Mouse (Mus musculus): ENCODE results near the gene Decr2. TPM values are rescaled to one million over a fixed set of nuclear protein-coding genes. Genes with fewer than 3 reads are reported as not detected.

Decr2 gene
- polyA plus RNA-seq (2015; fragmentation: Nextera tagmentation; extraction: Ambion mirVana) = 49.6 and 51.5 TPM in 2 replicates

- peak within 1 kb of the TSS; percentile 96 for H3K27ac ChIP-seq (ENCODE audit: low read length)
- ATAC-seq = peak; percentile 97
- peaks cover 7% of the 10 kb centered on the region for H3K4me1 ChIP-seq (ENCODE audit: control insufficient read depth, insufficient read depth, low read length)
- H3K9me3 ChIP-seq (ENCODE audit: control insufficient read depth, low read length) = no peaks in the 10 kb centered on the region
- WGBS = 2% methylated on average over 32 of the region's 32 CpGs
- no peaks in the 10 kb centered on the region for H3K27me3 ChIP-seq (replicated peaks; ENCODE audit: control insufficient read depth, insufficient read depth, low read length)
- H3K36me3 ChIP-seq (ENCODE audit: control insufficient read depth, insufficient read depth, low read length) = peaks cover 3% of the 10 kb centered on the region; the same call in 1 of the 2 replicates
- peak within 1 kb of the TSS; percentile 65 for H3K4me3 ChIP-seq (ENCODE audit: low read length)
- peak within 1 kb of the TSS; percentile 74 for H3K4me2 ChIP-seq (ENCODE audit: low read depth, low read length)
- H3K9ac ChIP-seq (ENCODE audit: low read depth, low read length) = peak within 1 kb of the TSS; percentile 79
Observed at GRCm38 (mm10) chr17:26089905-26090632, at the start of gene Decr2. Gene Decr2, minus strand, starts transcription at chr17:26090337.

GRCm38 (mm10) chr17:26138901-26139381 lies 48.8 kb upstream of the Decr2 start:
- H3K27ac ChIP-seq (ENCODE audit: low read length) = peak overlapping the region; percentile 94
- H3K9ac ChIP-seq (ENCODE audit: low read depth, low read length) = peak overlapping the region; percentile 97
- H3K4me1 ChIP-seq (ENCODE audit: control insufficient read depth, insufficient read depth, low read length) = peaks cover 17% of the 10 kb centered on the region
- no peaks in the 10 kb centered on the region for H3K9me3 ChIP-seq (ENCODE audit: control insufficient read depth, low read length)
- peak overlapping the region; percentile 88 for H3K4me3 ChIP-seq (ENCODE audit: low read length)
- H3K4me2 ChIP-seq (ENCODE audit: low read depth, low read length) = peak overlapping the region; percentile 65
- peaks cover 7% of the 10 kb centered on the region; the same call in 1 of the 2 replicates for H3K36me3 ChIP-seq (ENCODE audit: control insufficient read depth, insufficient read depth, low read length)
- ATAC-seq = peak; percentile 82
- H3K27me3 ChIP-seq (replicated peaks; ENCODE audit: control insufficient read depth, insufficient read depth, low read length) = no peaks in the 10 kb centered on the region
- WGBS = 0% methylated on average over 41 of the region's 58 CpGs

- peak within 1 kb of the TSS; percentile 65 for H3K4me2 ChIP-seq (ENCODE audit: low read depth, low read length)
- peak within 1 kb of the TSS; percentile 94 for H3K27ac ChIP-seq (ENCODE audit: low read length)
- 1% methylated on average over 42 of the region's 42 CpGs for WGBS
- peak within 1 kb of the TSS; percentile 88 for H3K4me3 ChIP-seq (ENCODE audit: low read length)
- H3K27me3 ChIP-seq (replicated peaks; ENCODE audit: control insufficient read depth, insufficient read depth, low read length) = no peaks in the 10 kb centered on the region
- peaks cover 17% of the 10 kb centered on the region for H3K4me1 ChIP-seq (ENCODE audit: control insufficient read depth, insufficient read depth, low read length)
- peaks cover 7% of the 10 kb centered on the region; the same call in 1 of the 2 replicates for H3K36me3 ChIP-seq (ENCODE audit: control insufficient read depth, insufficient read depth, low read length)
- peak; percentile 98 for ATAC-seq
- peak within 1 kb of the TSS; percentile 97 for H3K9ac ChIP-seq (ENCODE audit: low read depth, low read length)
- no peaks in the 10 kb centered on the region for H3K9me3 ChIP-seq (ENCODE audit: control insufficient read depth, low read length)
Observed at GRCm38 (mm10) chr17:26138239-26138836, 48.2 kb upstream of the Decr2 start, which contains the start of gene Axin1. Gene Axin1, plus strand, starts transcription at chr17:26138688.

DNA sequence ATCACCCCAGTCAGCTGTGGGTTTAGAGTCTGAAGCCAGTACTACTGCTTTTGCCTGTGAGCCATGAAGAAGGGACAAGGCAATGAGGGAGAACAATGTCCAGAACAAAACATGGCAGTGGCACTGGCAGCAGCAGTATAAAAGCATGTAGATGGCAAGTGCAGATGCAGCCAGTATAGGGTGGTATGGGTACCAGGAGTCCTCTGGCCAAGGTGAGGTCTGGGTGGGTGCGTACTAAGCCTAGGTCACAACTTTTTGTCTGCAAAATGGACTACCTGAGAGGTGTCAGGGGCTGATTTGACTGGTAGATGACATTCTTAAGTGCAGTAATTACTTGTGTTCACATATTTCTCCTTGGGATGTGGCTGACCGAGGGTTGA lies 47.6 kb upstream of the Decr2 start:
- WGBS = 76% methylated on average over 2 of the region's 2 CpGs

GRCm38 (mm10) chr17:26137106-26137750 lies 47.1 kb upstream of the Decr2 start:
- no peak overlapping the region for H3K4me2 ChIP-seq (ENCODE audit: low read depth, low read length)
- no peak for ATAC-seq
- no peaks in the 10 kb centered on the region for H3K36me3 ChIP-seq (ENCODE audit: control insufficient read depth, insufficient read depth, low read length)
- peaks cover 17% of the 10 kb centered on the region for H3K4me1 ChIP-seq (ENCODE audit: control insufficient read depth, insufficient read depth, low read length)
- no peak overlapping the region for H3K9ac ChIP-seq (ENCODE audit: low read depth, low read length)
- H3K9me3 ChIP-seq (ENCODE audit: control insufficient read depth, low read length) = no peaks in the 10 kb centered on the region
- 85% methylated on average over 11 of the region's 11 CpGs for WGBS
- no peak overlapping the region for H3K4me3 ChIP-seq (ENCODE audit: low read length)
- H3K27me3 ChIP-seq (replicated peaks; ENCODE audit: control insufficient read depth, insufficient read depth, low read length) = no peaks in the 10 kb centered on the region
- no peak overlapping the region for H3K27ac ChIP-seq (ENCODE audit: low read length)

More for the DNA sequence above, 47.6 kb upstream of the Decr2 start:
- peak overlapping the region; percentile 88 for H3K4me3 ChIP-seq (ENCODE audit: low read length)
- H3K27me3 ChIP-seq (replicated peaks; ENCODE audit: control insufficient read depth, insufficient read depth, low read length) = no peaks in the 10 kb centered on the region
- no peak for ATAC-seq
- H3K9ac ChIP-seq (ENCODE audit: low read depth, low read length) = peak overlapping the region; percentile 61; the same call in 1 of the 2 replicates
- H3K36me3 ChIP-seq (ENCODE audit: control insufficient read depth, insufficient read depth, low read length) = peaks cover 3% of the 10 kb centered on the region; the same call in 1 of the 2 replicates
- no peaks in the 10 kb centered on the region for H3K9me3 ChIP-seq (ENCODE audit: control insufficient read depth, low read length)
- peak overlapping the region; percentile 65 for H3K4me2 ChIP-seq (ENCODE audit: low read depth, low read length)
- H3K4me1 ChIP-seq (ENCODE audit: control insufficient read depth, insufficient read depth, low read length) = peaks cover 17% of the 10 kb centered on the region
- peak overlapping the region; percentile 58 for H3K27ac ChIP-seq (ENCODE audit: low read length)

DNA sequence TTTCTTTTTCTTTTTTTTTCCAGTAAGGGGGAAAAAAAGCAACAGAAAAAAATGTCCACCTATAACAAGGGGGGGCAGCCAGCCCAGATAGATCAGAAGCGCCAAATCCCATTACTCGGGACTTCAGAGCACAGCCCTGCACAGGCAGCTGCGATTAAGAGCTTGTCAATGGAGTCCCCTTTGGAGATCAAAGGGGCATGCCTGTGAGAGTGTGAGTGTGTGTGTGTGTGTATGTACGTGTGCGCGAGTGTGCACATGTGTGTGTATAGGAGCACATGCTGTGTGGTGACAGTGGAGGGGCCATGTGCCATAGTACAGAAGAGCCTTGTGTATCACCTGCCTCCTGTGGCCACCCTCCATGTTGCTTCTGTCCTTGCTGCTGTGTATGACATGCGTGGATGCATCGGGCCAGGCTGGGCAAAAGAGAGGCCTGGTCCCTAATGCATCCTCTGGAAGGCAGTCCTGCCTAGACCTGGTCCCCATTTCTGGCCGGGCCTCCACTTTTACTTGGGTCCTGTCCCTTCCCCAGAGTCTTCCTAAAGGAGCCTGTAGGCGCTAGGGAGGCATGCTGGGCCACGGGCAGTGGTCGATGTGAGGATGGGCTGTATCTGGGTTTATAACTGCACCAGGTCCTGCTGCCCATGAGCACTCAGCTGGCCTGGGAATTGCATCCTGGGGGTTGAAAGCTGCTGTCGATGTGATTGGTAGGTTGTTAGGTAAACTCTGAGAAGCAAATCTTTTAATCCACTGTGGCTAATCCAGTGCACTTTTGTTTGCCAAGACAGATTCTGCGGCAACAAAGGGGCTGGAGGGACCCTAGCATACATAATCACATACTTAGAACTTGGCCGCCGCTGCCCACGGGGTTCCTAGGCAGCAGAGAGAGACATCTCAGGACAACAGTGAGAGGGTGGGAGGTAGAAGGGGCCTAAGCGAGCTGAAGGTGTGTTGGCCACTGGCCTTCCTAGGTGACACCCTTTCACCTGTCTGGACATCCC lies 42.0 kb upstream of the Decr2 start:
- no peaks in the 10 kb centered on the region for H3K9me3 ChIP-seq (ENCODE audit: control insufficient read depth, low read length)
- H3K4me2 ChIP-seq (ENCODE audit: low read depth, low read length) = no peak overlapping the region
- 85% methylated on average over 18 of the region's 18 CpGs for whole genome bisulfite sequencing
- H3K4me3 ChIP-seq (ENCODE audit: low read length) = no peak overlapping the region
- H3K36me3 ChIP-seq (ENCODE audit: control insufficient read depth, insufficient read depth, low read length) = no peaks in the 10 kb centered on the region
- no peak overlapping the region for H3K27ac ChIP-seq (ENCODE audit: low read length)
- no peaks in the 10 kb centered on the region for H3K4me1 ChIP-seq (ENCODE audit: control insufficient read depth, insufficient read depth, low read length)
- no peak overlapping the region for H3K9ac ChIP-seq (ENCODE audit: low read depth, low read length)
- H3K27me3 ChIP-seq (replicated peaks; ENCODE audit: control insufficient read depth, insufficient read depth, low read length) = no peaks in the 10 kb centered on the region
- ATAC-seq = no peak

GRCm38 (mm10) chr17:26131062-26131732 lies 41.1 kb upstream of the Decr2 start:
- no peak overlapping the region for H3K4me2 ChIP-seq (ENCODE audit: low read depth, low read length)
- peaks cover 7% of the 10 kb centered on the region for H3K36me3 ChIP-seq (ENCODE audit: control insufficient read depth, insufficient read depth, low read length)

DNA sequence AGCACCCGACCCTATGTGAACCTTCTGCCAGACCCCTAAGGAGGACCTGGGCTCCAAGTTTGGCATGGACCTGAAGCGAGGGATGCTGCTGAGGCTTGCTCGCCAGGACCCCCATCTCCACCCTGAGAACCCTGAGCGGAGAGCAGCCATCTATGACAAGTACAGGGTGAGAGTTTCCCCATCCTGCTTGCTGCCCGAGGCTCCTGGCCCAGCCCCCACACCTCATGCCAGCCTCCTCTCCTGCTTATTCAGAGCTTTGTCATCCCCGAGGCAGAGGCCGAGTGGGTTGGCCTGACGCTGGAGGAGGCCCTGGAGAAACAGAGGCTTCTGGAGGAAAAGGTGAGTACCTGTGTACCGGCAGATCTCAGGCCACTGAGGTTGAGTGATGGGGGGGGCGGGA lies 35.1 kb upstream of the Decr2 start:
- no peak overlapping the region for H3K4me2 ChIP-seq (ENCODE audit: low read depth, low read length)
- no peaks in the 10 kb centered on the region for H3K27me3 ChIP-seq (replicated peaks; ENCODE audit: control insufficient read depth, insufficient read depth, low read length)
- peaks cover 10% of the 10 kb centered on the region for H3K36me3 ChIP-seq (ENCODE audit: control insufficient read depth, insufficient read depth, low read length)
- H3K4me3 ChIP-seq (ENCODE audit: low read length) = no peak overlapping the region
- H3K9me3 ChIP-seq (ENCODE audit: control insufficient read depth, low read length) = no peaks in the 10 kb centered on the region
- peaks cover 11% of the 10 kb centered on the region for H3K4me1 ChIP-seq (ENCODE audit: control insufficient read depth, insufficient read depth, low read length)
- H3K27ac ChIP-seq (ENCODE audit: low read length) = no peak overlapping the region
- no peak for ATAC-seq
- H3K9ac ChIP-seq (ENCODE audit: low read depth, low read length) = no peak overlapping the region
- 91% methylated on average over 10 of the region's 10 CpGs for WGBS

More at GRCm38 (mm10) chr17:26131062-26131732, 41.1 kb upstream of the Decr2 start:
- Histone ChIP-seq H3K4me3 (ENCODE audit: low read length) (no peak overlapping the region), H3K9me3 (ENCODE audit: control insufficient read depth, low read length) (no peaks in the 10 kb centered on the region), H3K9ac (ENCODE audit: low read depth, low read length) (no peak overlapping the region), H3K27ac (ENCODE audit: low read length) (no peak overlapping the region), H3K4me1 (ENCODE audit: control insufficient read depth, insufficient read depth, low read length) (no peaks in the 10 kb centered on the region), H3K27me3 (replicated peaks; ENCODE audit: control insufficient read depth, insufficient read depth, low read length) (no peaks in the 10 kb centered on the region)
- ATAC-seq = no peak
- WGBS = 86% methylated on average over 18 of the region's 18 CpGs

All from intestine, embryonic 16.5 days (tissue).